Mouse (Mus musculus): Measurements from ENCODE around the gene Siah2. TPM values are rescaled to one million over a fixed set of nuclear protein-coding genes. Genes with fewer than 3 reads are reported as not detected.
A peak's percentile ranks its signal among the peaks of the same experiment; 100 is the strongest.

The Siah2 gene
- polyA plus RNA-seq, 1 experiment: 30.0 TPM

DNA sequence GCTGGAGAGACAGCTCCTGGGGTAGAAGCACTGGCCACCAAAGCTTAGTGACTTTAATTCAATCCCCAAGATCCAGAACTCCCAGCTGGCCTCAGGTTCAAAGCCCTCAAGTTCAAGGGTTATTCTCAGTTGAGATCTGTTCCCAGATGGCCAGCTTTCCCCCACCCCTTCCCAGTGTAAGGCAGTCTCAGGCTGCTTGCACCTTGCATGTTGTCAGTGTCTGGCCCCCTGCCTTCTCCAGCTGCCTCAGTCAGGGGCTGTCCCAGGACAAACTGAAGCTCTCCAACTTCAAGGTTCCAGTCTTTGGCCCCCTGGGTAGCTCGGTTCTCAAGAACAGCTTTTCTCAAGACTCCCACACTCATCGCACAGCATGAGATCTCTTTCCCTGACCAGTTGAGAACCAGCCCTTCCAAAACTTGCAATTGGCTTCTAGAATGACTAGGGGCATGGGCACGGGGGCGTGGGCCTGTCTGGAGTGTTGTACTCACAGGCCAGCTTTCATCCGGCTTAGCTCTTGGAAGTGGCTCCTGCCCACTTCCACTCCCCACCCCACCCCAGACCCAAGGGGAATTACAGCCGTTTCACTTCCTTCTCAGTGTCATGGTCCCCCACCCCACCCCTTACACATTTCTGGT lies 20.5 kb downstream of the Siah2 start:
- Histone ChIP-seq H3K4me3 (ENCODE audit: low read depth, low read length) (no peak overlapping the region), H3K4me1 (ENCODE audit: control insufficient read depth, insufficient read depth, insufficient read length, low read length) (peaks cover 6% of the 10 kb centered on the region; the same call in 1 of the 2 replicates), H3K27ac (ENCODE audit: insufficient read depth, low read depth, low read length) (no peak overlapping the region), H3K27me3 (ENCODE audit: control insufficient read depth, insufficient read depth, low read length) (no peaks in the 10 kb centered on the region), H3K36me3 (ENCODE audit: control insufficient read depth, insufficient read depth, low read length) (peaks cover 10% of the 10 kb centered on the region)
- TF ChIP-seq CTCF (IDR thresholded peaks at IDR 0.05; ENCODE audit: extremely low read depth, insufficient read length, insufficient replicate concordance, low read depth, low read length) (no peak), POLR2A (IDR thresholded peaks at IDR 0.05; ENCODE audit: low read depth, low read length) (no peak)
- 43% methylated on average over 6 of the region's 6 CpGs for WGBS

DNA sequence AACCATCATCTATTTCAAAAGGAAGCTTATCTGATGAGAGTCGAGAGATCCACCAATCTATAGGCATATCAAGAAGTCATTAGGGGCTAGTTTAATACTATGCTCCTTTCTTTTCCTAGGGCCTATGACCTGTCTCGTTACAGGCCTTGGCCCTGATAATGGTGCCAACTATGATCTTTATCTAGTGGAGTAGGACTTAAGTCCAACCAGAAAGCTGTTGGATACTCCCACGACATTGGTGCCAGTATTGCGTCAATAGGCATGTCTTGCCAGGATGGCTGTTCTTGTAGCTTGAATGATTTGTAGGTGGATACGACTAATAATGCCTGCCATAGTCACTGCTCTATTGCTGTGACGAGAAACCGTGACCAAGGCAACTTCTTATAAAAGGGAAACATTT lies 28.2 kb downstream of the Siah2 start:
- WGBS: 81% methylated on average over 7 of the region's 7 CpGs
- no peak for TF ChIP-seq CTCF (IDR thresholded peaks at IDR 0.05; ENCODE audit: extremely low read depth, insufficient read length, insufficient replicate concordance, low read depth, low read length)
- no peak for TF ChIP-seq POLR2A (IDR thresholded peaks at IDR 0.05; ENCODE audit: low read depth, low read length)
- H3K4me3 ChIP-seq (ENCODE audit: low read depth, low read length): no peak overlapping the region
- no peaks in the 10 kb centered on the region for H3K4me1 ChIP-seq (ENCODE audit: control insufficient read depth, insufficient read depth, insufficient read length, low read length)
- no peaks in the 10 kb centered on the region for H3K36me3 ChIP-seq (ENCODE audit: control insufficient read depth, insufficient read depth, low read length)
- H3K27me3 ChIP-seq (ENCODE audit: control insufficient read depth, insufficient read depth, low read length): no peaks in the 10 kb centered on the region
- H3K27ac ChIP-seq (ENCODE audit: insufficient read depth, low read depth, low read length): no peak overlapping the region

DNA sequence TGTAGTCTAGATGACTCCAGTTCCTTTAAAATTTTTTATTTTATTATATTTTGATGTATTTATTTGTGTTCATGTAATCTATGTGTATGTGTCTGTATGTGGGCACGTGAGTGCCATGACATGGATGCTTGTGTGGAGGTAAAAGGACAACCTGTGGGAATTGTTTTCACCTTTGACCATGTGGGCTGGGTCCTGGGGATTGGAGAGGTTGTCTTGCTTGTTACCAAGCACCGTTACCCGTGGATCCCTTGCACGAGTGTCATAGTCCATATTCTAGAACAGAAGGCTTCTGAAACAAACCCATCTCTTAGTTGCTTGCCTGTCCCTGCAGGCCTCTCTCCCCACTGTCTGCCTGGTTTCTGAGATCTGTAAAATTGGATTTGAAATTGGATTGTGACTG lies 31.6 kb downstream of the Siah2 start:
- no peak overlapping the region for H3K27ac ChIP-seq (ENCODE audit: insufficient read depth, low read depth, low read length)
- H3K36me3 ChIP-seq (ENCODE audit: control insufficient read depth, insufficient read depth, low read length): no peaks in the 10 kb centered on the region
- TF ChIP-seq POLR2A (IDR thresholded peaks at IDR 0.05; ENCODE audit: low read depth, low read length) (no peak), CTCF (IDR thresholded peaks at IDR 0.05; ENCODE audit: extremely low read depth, insufficient read length, insufficient replicate concordance, low read depth, low read length) (no peak)
- no peaks in the 10 kb centered on the region for H3K27me3 ChIP-seq (ENCODE audit: control insufficient read depth, insufficient read depth, low read length)
- no peak overlapping the region for H3K4me3 ChIP-seq (ENCODE audit: low read depth, low read length)
- WGBS: 69% methylated on average over 4 of the region's 4 CpGs
- H3K4me1 ChIP-seq (ENCODE audit: control insufficient read depth, insufficient read depth, insufficient read length, low read length): no peaks in the 10 kb centered on the region

DNA sequence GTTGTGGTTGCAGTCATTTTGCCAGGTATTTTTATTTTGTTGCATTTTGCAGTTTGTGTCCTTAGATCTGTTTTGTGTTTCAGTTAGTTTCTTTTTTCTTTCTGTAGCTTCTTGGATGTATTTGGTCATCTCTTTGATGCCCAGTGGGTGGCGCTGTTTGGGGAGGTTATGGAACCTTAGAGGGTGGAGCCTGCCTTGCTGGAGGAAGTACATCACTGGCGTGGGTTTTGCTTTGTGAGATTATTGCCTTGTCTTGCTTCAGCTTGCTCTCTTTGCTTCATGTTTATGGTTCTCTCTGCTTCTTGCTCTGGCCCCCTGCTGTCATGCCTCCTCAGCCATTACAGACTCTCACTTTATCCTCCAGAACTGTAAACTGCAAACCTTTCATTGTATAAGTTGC lies 34.8 kb downstream of the Siah2 start:
- Histone ChIP-seq H3K36me3 (ENCODE audit: control insufficient read depth, insufficient read depth, low read length) (no peaks in the 10 kb centered on the region), H3K27ac (ENCODE audit: insufficient read depth, low read depth, low read length) (no peak overlapping the region), H3K27me3 (ENCODE audit: control insufficient read depth, insufficient read depth, low read length) (no peaks in the 10 kb centered on the region), H3K4me1 (ENCODE audit: control insufficient read depth, insufficient read depth, insufficient read length, low read length) (no peaks in the 10 kb centered on the region), H3K4me3 (ENCODE audit: low read depth, low read length) (no peak overlapping the region)
- WGBS: 9% methylated on average over 2 of the region's 2 CpGs
- no peak for TF ChIP-seq POLR2A (IDR thresholded peaks at IDR 0.05; ENCODE audit: low read depth, low read length)
- TF ChIP-seq CTCF (IDR thresholded peaks at IDR 0.05; ENCODE audit: extremely low read depth, insufficient read length, insufficient replicate concordance, low read depth, low read length): peak; percentile 76; the same call in 1 of the 2 replicates

DNA sequence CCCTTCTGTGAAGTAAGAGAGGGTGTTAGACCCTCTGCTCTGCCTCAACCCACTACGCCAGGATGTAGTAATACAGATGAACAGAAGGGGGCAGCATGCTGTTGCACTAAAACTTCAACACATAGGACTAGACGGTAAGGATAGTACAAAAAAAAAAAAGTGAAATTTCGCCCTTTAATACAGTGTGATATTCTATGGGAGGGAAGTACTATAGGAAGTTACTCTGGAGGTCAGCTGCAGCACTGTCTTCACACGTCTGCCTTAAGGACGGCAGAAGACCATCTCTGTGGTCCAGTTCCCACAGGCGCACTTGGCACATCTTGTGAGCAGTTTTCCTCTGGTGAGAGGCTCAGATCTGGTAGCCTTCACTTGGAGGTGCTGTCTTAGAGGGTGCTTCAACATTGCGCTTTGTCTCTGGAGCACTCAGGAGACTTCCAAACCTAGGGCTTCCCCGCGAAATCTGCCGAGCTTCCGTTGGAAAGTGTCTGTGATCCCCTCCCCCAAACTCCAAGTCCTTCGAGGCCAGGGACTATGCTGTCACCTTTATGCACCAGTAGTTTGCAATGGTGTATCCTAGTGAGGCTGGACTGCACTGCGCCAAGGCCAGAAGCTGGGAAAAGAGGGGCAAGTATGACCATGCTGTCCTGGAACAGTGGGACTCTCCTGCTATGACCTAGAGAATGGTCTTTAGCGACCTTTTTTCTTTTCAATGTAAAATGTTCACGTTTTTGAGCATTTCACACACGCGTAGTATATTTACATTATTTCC lies 36.7 kb downstream of the Siah2 start:
- 57% methylated on average over 17 of the region's 17 CpGs for WGBS
- Histone ChIP-seq H3K27ac (ENCODE audit: insufficient read depth, low read depth, low read length) (no peak overlapping the region), H3K4me3 (ENCODE audit: low read depth, low read length) (no peak overlapping the region), H3K4me1 (ENCODE audit: control insufficient read depth, insufficient read depth, insufficient read length, low read length) (no peaks in the 10 kb centered on the region), H3K27me3 (ENCODE audit: control insufficient read depth, insufficient read depth, low read length) (no peaks in the 10 kb centered on the region), H3K36me3 (ENCODE audit: control insufficient read depth, insufficient read depth, low read length) (no peaks in the 10 kb centered on the region)
- TF ChIP-seq POLR2A (IDR thresholded peaks at IDR 0.05; ENCODE audit: low read depth, low read length) (no peak), CTCF (IDR thresholded peaks at IDR 0.05; ENCODE audit: extremely low read depth, insufficient read length, insufficient replicate concordance, low read depth, low read length) (peak; percentile 12; the same call in 1 of the 2 replicates)

DNA sequence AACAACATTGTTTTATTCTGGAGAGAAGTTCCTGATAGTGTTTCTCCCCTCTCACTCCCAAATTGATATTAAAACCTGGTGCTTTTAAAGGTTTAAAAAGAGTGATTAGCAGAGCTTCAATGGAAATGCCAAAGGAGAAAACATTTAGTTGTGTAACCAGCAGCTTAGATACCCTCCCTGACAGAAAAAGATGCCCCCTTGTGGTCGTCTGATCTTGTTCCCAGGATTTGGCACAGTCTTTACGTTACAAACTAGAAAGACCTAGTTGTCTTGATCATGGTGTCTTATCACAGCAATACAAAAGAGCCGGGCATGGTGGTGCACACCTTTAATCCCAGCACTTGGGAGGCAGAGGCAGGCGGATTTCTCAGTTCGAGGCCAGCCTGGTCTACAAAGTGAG lies 38.3 kb downstream of the Siah2 start:
- Histone ChIP-seq H3K27ac (ENCODE audit: insufficient read depth, low read depth, low read length) (no peak overlapping the region), H3K4me3 (ENCODE audit: low read depth, low read length) (no peak overlapping the region), H3K4me1 (ENCODE audit: control insufficient read depth, insufficient read depth, insufficient read length, low read length) (no peaks in the 10 kb centered on the region), H3K36me3 (ENCODE audit: control insufficient read depth, insufficient read depth, low read length) (no peaks in the 10 kb centered on the region), H3K27me3 (ENCODE audit: control insufficient read depth, insufficient read depth, low read length) (no peaks in the 10 kb centered on the region)
- TF ChIP-seq POLR2A (IDR thresholded peaks at IDR 0.05; ENCODE audit: low read depth, low read length): no peak
- TF ChIP-seq CTCF (IDR thresholded peaks at IDR 0.05; ENCODE audit: extremely low read depth, insufficient read length, insufficient replicate concordance, low read depth, low read length): no peak
- WGBS: 34% methylated on average over 5 of the region's 5 CpGs

DNA sequence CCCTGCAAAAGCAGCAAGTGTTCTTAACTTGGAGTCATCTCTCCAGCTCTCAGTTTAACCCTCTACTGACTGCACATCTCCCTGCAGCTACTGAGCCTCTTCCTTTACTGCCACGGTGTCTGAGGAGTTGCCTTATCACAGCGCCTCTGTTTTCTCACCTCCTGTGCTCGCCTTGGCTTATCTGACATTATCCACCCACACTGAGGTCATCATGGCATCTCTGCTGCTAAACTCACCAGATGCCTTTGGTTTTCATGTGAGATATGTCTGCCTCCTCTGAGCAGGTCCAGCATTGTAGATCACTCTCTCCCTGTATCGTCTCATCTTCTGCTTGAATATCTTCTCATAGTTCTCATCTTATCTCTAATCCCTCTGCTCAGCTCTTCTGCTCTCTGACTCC lies 41.9 kb downstream of the Siah2 start:
- TF ChIP-seq POLR2A (IDR thresholded peaks at IDR 0.05; ENCODE audit: low read depth, low read length) (no peak), CTCF (IDR thresholded peaks at IDR 0.05; ENCODE audit: extremely low read depth, insufficient read length, insufficient replicate concordance, low read depth, low read length) (no peak)
- H3K27me3 ChIP-seq (ENCODE audit: control insufficient read depth, insufficient read depth, low read length): no peaks in the 10 kb centered on the region
- no peaks in the 10 kb centered on the region for H3K36me3 ChIP-seq (ENCODE audit: control insufficient read depth, insufficient read depth, low read length)
- WGBS: 46% methylated on average over 4 of the region's 4 CpGs
- no peak overlapping the region for H3K27ac ChIP-seq (ENCODE audit: insufficient read depth, low read depth, low read length)
- no peak overlapping the region for H3K4me3 ChIP-seq (ENCODE audit: low read depth, low read length)
- no peaks in the 10 kb centered on the region for H3K4me1 ChIP-seq (ENCODE audit: control insufficient read depth, insufficient read depth, insufficient read length, low read length)

All from small intestine, adult 2 months (tissue).